Mouse (Mus musculus) spleen, adult 2 months (tissue): Measurements from ENCODE around the gene Limch1. TPM values are rescaled to one million over a fixed set of nuclear protein-coding genes. Genes with fewer than 3 reads are reported as not detected.

Source experiments
- DNase-seq, 2 experiments: peaks; one replicate each; pipeline versions ENCODE4 v3.0.0 to v3.0.0-alpha.2; 2012 to 2021; ENCODE audit warnings: low spot score in 2 of 2, low read depth in 1 of 2
- H3K27ac ChIP-seq: fragments of 200-500 bp; 2 replicates; pipeline ENCODE4 v1.5.1; 2012; ENCODE audit warnings: low read length, inconsistent platforms; ENCODE audit not compliant: insufficient read depth
- H3K27me3 ChIP-seq: fragments of 200-500 bp; 2 replicates; pipeline ENCODE4 v1.6.1; 2012; ENCODE audit warnings: mild to moderate bottlenecking, moderate library complexity, low read length, inconsistent platforms; ENCODE audit not compliant: control insufficient read depth, insufficient read depth
- H3K36me3 ChIP-seq: fragments of 200-500 bp; 2 replicates; pipeline ENCODE4 v1.6.1; 2012; ENCODE audit warnings: mild to moderate bottlenecking, low read length, inconsistent platforms; ENCODE audit not compliant: control insufficient read depth, insufficient read depth
- H3K4me1 ChIP-seq: fragments of 200-500 bp; 2 replicates; pipeline ENCODE4 v1.6.1; 2011; ENCODE audit warnings: inconsistent platforms; ENCODE audit not compliant: control insufficient read depth, insufficient read depth, insufficient read length
- H3K4me3 ChIP-seq: fragments of 200-500 bp; 2 replicates; pipeline ENCODE4 v1.5.1; 2011; ENCODE audit warnings: mild to moderate bottlenecking, inconsistent platforms; ENCODE audit not compliant: insufficient read depth, insufficient read length; ENCODE audit errors: extremely low read depth
- CTCF ChIP-seq: fragments of 200-500 bp; IDR thresholded peaks from 2 replicates; pipeline ENCODE4 v1.5.1; 2011; ENCODE audit warnings: mild to moderate bottlenecking, inconsistent platforms; ENCODE audit not compliant: insufficient read depth, insufficient read length, insufficient replicate concordance; ENCODE audit errors: extremely low read depth
- POLR2A ChIP-seq: fragments of 200-500 bp; IDR thresholded peaks from 2 replicates; pipeline ENCODE4 v1.6.1; 2011; ENCODE audit warnings: low read depth, low read length, inconsistent platforms
- WGBS: fragments of 180-500 bp; shearing (Covaris S2); methylation state at CpG from one replicate; pipeline ENCODE4 v1.1.7; 2018; 5-methylcytosine and 5-hydroxymethylcytosine counted together
- polyA plus RNA-seq: library from polyadenylated mRNA; depleted of rRNA; stranded (reverse); fragments of >200 nt; gene quantifications from 2 replicates; pipeline ENCODE4 v1.2.3, GENCODE M21; 2012

Gene Limch1
- polyA plus RNA-seq, 1 experiment = 7.1 TPM

- TF ChIP-seq CTCF (no peak), POLR2A (no peak)
- Histone ChIP-seq H3K36me3 (no peaks in the 10 kb centered on the region), H3K27ac (no peak overlapping the region), H3K4me1 (no peaks in the 10 kb centered on the region), H3K27me3 (no peaks in the 10 kb centered on the region; the same call in 1 of the 2 replicates), H3K4me3 (no peak overlapping the region)
- 63% methylated on average over 4 of the region's 4 CpGs for WGBS
- DNase-seq = no peak
Observed at GRCm38 (mm10) chr5:66967646-66968045, 222.0 kb downstream of the Limch1 start.

GRCm38 (mm10) chr5:66968059-66968833, 222.6 kb downstream of the Limch1 start:
- no peak overlapping the region for H3K4me3 ChIP-seq
- H3K4me1 ChIP-seq = no peaks in the 10 kb centered on the region
- H3K36me3 ChIP-seq = no peaks in the 10 kb centered on the region
- TF ChIP-seq CTCF = no peak
- TF ChIP-seq POLR2A = no peak
- no peaks in the 10 kb centered on the region; the same call in 1 of the 2 replicates for H3K27me3 ChIP-seq
- 45% methylated on average over 23 of the region's 23 CpGs for WGBS
- DNase-seq = no peak
- H3K27ac ChIP-seq = 0 out of 2 replicates have a peak overlapping the region, but pooled peaks have one; percentile 29

- no peaks in the 10 kb centered on the region for H3K36me3 ChIP-seq
- no peak overlapping the region for H3K27ac ChIP-seq
- no peak for DNase-seq
- no peaks in the 10 kb centered on the region; the same call in 1 of the 2 replicates for H3K27me3 ChIP-seq
- H3K4me3 ChIP-seq = 0 out of 2 replicates have a peak overlapping the region, but pooled peaks have one; percentile 13
- 92% methylated on average over 19 of the region's 19 CpGs for WGBS
- TF ChIP-seq POLR2A (no peak), CTCF (no peak)
- H3K4me1 ChIP-seq = no peaks in the 10 kb centered on the region
Observed at GRCm38 (mm10) chr5:66968925-66969711, 223.5 kb downstream of the Limch1 start.

- H3K27me3 ChIP-seq = no peaks in the 10 kb centered on the region
Observed at GRCm38 (mm10) chr5:66975621-66976020, 230.0 kb downstream of the Limch1 start.

GRCm38 (mm10) chr5:66979332-66980218, 233.9 kb downstream of the Limch1 start:
- Histone ChIP-seq H3K36me3 (no peaks in the 10 kb centered on the region), H3K27ac (no peak overlapping the region), H3K4me1 (no peaks in the 10 kb centered on the region), H3K27me3 (no peaks in the 10 kb centered on the region), H3K4me3 (no peak overlapping the region)
- 64% methylated on average over 19 of the region's 19 CpGs for WGBS
- no peak for DNase-seq
- TF ChIP-seq POLR2A (no peak), CTCF (no peak)

More at GRCm38 (mm10) chr5:66975621-66976020, 230.0 kb downstream of the Limch1 start:
- Histone ChIP-seq H3K4me3 (no peak overlapping the region), H3K36me3 (no peaks in the 10 kb centered on the region), H3K4me1 (no peaks in the 10 kb centered on the region), H3K27ac (no peak overlapping the region)
- no peak for DNase-seq
- no peak for TF ChIP-seq CTCF
- TF ChIP-seq POLR2A = no peak
- WGBS = 85% methylated on average over 8 of the region's 8 CpGs

GRCm38 (mm10) chr5:66980862-66981261, 235.2 kb downstream of the Limch1 start:
- 84% methylated on average over 4 of the region's 4 CpGs for WGBS
- no peaks in the 10 kb centered on the region for H3K27me3 ChIP-seq
- H3K36me3 ChIP-seq = no peaks in the 10 kb centered on the region
- no peak for TF ChIP-seq POLR2A
- no peak for TF ChIP-seq CTCF
- no peaks in the 10 kb centered on the region for H3K4me1 ChIP-seq
- no peak overlapping the region for H3K27ac ChIP-seq
- DNase-seq = no peak
- H3K4me3 ChIP-seq = no peak overlapping the region
